Comparison of ENCODE assay signal across 18 mouse cellular contexts in genomic region chr14:14896399-14897136, GRCm38 (mm10).
DNase-seq lines count a peak whose midpoint lies in the region; ATAC-seq and TF ChIP-seq lines count a peak whose summit lies in the region.
"Had no signal": no experiment of that assay in that cellular context is flagged by ENCODE, and none has a peak within 500 bp of the region (broad histone marks: within the 10 kb centered on the region; RNA-seq: fewer than 3 reads in every experiment).

No protein-coding gene starts in this region.

- no peak overlapping the region for H3K27ac ChIP-seq in forebrain, embryonic 13.5 days
- H3K27ac ChIP-seq in forebrain, embryonic 12.5 days = no peak overlapping the region
- no peak overlapping the region for H3K27ac ChIP-seq in hindbrain, embryonic 16.5 days (ENCODE audit: low read depth, low read length)
- H3K27ac ChIP-seq in hindbrain, embryonic 11.5 days (ENCODE audit: low read depth, low read length) = no peak overlapping the region
- H3K27ac ChIP-seq in liver, embryonic 11.5 days (ENCODE audit: low read depth, low read length) = no peak overlapping the region
- H3K27ac ChIP-seq: gastrocnemius, adult 2 months; heart, embryonic 15.5 days; kidney, postnatal 0 days; left cerebral cortex, adult 2 months; limb, embryonic 10.5 days had no signal

- no peaks in the 10 kb centered on the region for H3K36me3 ChIP-seq in forebrain, embryonic 13.5 days (ENCODE audit: poor library complexity, severe bottlenecking)
- no peaks in the 10 kb centered on the region for H3K36me3 ChIP-seq in forebrain, embryonic 12.5 days (replicated peaks)
- H3K36me3 ChIP-seq in hindbrain, embryonic 16.5 days (ENCODE audit: control insufficient read depth, insufficient read depth, low read length) = no peaks in the 10 kb centered on the region
- no peaks in the 10 kb centered on the region for H3K36me3 ChIP-seq in hindbrain, embryonic 11.5 days (ENCODE audit: control insufficient read depth, insufficient read depth, low read length)
- H3K36me3 ChIP-seq in liver, embryonic 11.5 days (ENCODE audit: control insufficient read depth, insufficient read depth, low read length) = no peaks in the 10 kb centered on the region
- H3K36me3 ChIP-seq: heart, embryonic 15.5 days; limb, embryonic 10.5 days had no signal

- WGBS in forebrain, embryonic 13.5 days = 69% methylated on average over 3 of the region's 3 CpGs
- 85% methylated on average over 3 of the region's 3 CpGs for WGBS in forebrain, embryonic 12.5 days
- 60% methylated on average over 3 of the region's 3 CpGs for WGBS in hindbrain, embryonic 16.5 days
- WGBS in hindbrain, embryonic 11.5 days = 76% methylated on average over 3 of the region's 3 CpGs
- 81% methylated on average over 3 of the region's 3 CpGs for WGBS in liver, embryonic 11.5 days

- no peak for TF ChIP-seq POLR2A in brain, embryonic 14.5 days (IDR thresholded peaks at IDR 0.05; ENCODE audit: borderline replicate concordance, extremely low read depth, insufficient read depth, insufficient read length, poor library complexity, severe bottlenecking)

- no peak overlapping the region for H3K4me2 ChIP-seq in forebrain, embryonic 13.5 days
- H3K4me2 ChIP-seq in forebrain, embryonic 12.5 days = no peak overlapping the region
- no peak overlapping the region for H3K4me2 ChIP-seq in hindbrain, embryonic 16.5 days (ENCODE audit: low read length)
- H3K4me2 ChIP-seq in hindbrain, embryonic 11.5 days (replicated peaks; ENCODE audit: low read depth, low read length) = no peak overlapping the region
- H3K4me2 ChIP-seq in liver, embryonic 11.5 days = no peak overlapping the region
- H3K4me2 ChIP-seq: heart, embryonic 15.5 days had no signal

- no peak for TF ChIP-seq CTCF in brain, embryonic 14.5 days (IDR thresholded peaks at IDR 0.05; ENCODE audit: borderline replicate concordance, extremely low read depth, insufficient read depth, insufficient read length)

- H3K4me1 ChIP-seq in forebrain, embryonic 13.5 days = peaks cover 9% of the 10 kb centered on the region
- H3K4me1 ChIP-seq in forebrain, embryonic 12.5 days = no peaks in the 10 kb centered on the region; the same call in 1 of the 2 replicates
- H3K4me1 ChIP-seq in hindbrain, embryonic 16.5 days (ENCODE audit: control insufficient read depth, insufficient read depth, low read depth, low read length) = no peaks in the 10 kb centered on the region
- no peaks in the 10 kb centered on the region for H3K4me1 ChIP-seq in hindbrain, embryonic 11.5 days (replicated peaks; ENCODE audit: control insufficient read depth, insufficient read depth, low read length)
- H3K4me1 ChIP-seq in liver, embryonic 11.5 days (replicated peaks; ENCODE audit: control insufficient read depth, insufficient read depth, low read length) = no peaks in the 10 kb centered on the region
- H3K4me1 ChIP-seq: heart, embryonic 15.5 days had no signal

- no peak overlapping the region for H3K9ac ChIP-seq in forebrain, embryonic 13.5 days
- H3K9ac ChIP-seq in forebrain, embryonic 12.5 days = no peak overlapping the region
- H3K9ac ChIP-seq in hindbrain, embryonic 16.5 days (ENCODE audit: low read depth, low read length) = no peak overlapping the region
- no peak overlapping the region for H3K9ac ChIP-seq in hindbrain, embryonic 11.5 days (ENCODE audit: low read depth, low read length)
- H3K9ac ChIP-seq in liver, embryonic 11.5 days (ENCODE audit: low read depth, low read length) = no peak overlapping the region
- H3K9ac ChIP-seq: heart, embryonic 15.5 days had no signal

- no peak for DNase-seq in hindbrain, embryonic 11.5 days (ENCODE audit: low spot score)
- peak; percentile 53 for DNase-seq in brain, adult 2 months (ENCODE audit: low read depth, low spot score)
- peak; percentile 35 for DNase-seq in brain, embryonic 14.5 days (ENCODE audit: low read depth)
- DNase-seq in liver, embryonic 11.5 days (ENCODE audit: low spot score) = no peak
- DNase-seq: adrenal gland, adult 2 months; gastrocnemius, adult 2 months; heart, postnatal 36 days; kidney, adult 2 months; layer of hippocampus, adult 9-11 months; liver; lung, postnatal 4 days had no signal

- H3K9me3 ChIP-seq in forebrain, embryonic 13.5 days (replicated peaks) = no peaks in the 10 kb centered on the region
- H3K9me3 ChIP-seq in forebrain, embryonic 12.5 days = no peaks in the 10 kb centered on the region
- H3K9me3 ChIP-seq in hindbrain, embryonic 16.5 days (ENCODE audit: control insufficient read depth, low read length) = no peaks in the 10 kb centered on the region
- no peaks in the 10 kb centered on the region for H3K9me3 ChIP-seq in hindbrain, embryonic 11.5 days (ENCODE audit: control insufficient read depth, low read length)
- no peaks in the 10 kb centered on the region for H3K9me3 ChIP-seq in liver, embryonic 11.5 days (ENCODE audit: control insufficient read depth, low read length)
- H3K9me3 ChIP-seq: heart, embryonic 15.5 days; limb, embryonic 10.5 days had no signal

- ATAC-seq in forebrain, embryonic 13.5 days = peak; percentile 61; the same call in 1 of the 2 replicates
- no peak for ATAC-seq in forebrain, embryonic 12.5 days (ENCODE audit: low FRiP score)
- peak; percentile 76; the same call in 1 of the 2 replicates for ATAC-seq in hindbrain, embryonic 16.5 days
- ATAC-seq in hindbrain, embryonic 11.5 days (ENCODE audit: low FRiP score) = no peak
- ATAC-seq in liver, embryonic 11.5 days (replicated peaks; ENCODE audit: low FRiP score) = no peak

- H3K27me3 ChIP-seq in forebrain, embryonic 13.5 days = no peaks in the 10 kb centered on the region
- no peaks in the 10 kb centered on the region for H3K27me3 ChIP-seq in forebrain, embryonic 12.5 days
- H3K27me3 ChIP-seq in hindbrain, embryonic 16.5 days (replicated peaks; ENCODE audit: control insufficient read depth, insufficient read depth, low read length) = no peaks in the 10 kb centered on the region
- H3K27me3 ChIP-seq in hindbrain, embryonic 11.5 days (ENCODE audit: control insufficient read depth, insufficient read depth, low read length) = no peaks in the 10 kb centered on the region
- no peaks in the 10 kb centered on the region for H3K27me3 ChIP-seq in liver, embryonic 11.5 days (replicated peaks; ENCODE audit: control insufficient read depth, insufficient read depth, low read length)
- H3K27me3 ChIP-seq: heart, embryonic 15.5 days had no signal

- H3K4me3 ChIP-seq in forebrain, embryonic 13.5 days = no peak overlapping the region
- H3K4me3 ChIP-seq in forebrain, embryonic 12.5 days (replicated peaks) = no peak overlapping the region
- no peak overlapping the region for H3K4me3 ChIP-seq in hindbrain, embryonic 16.5 days (ENCODE audit: low read length)
- H3K4me3 ChIP-seq in hindbrain, embryonic 11.5 days (ENCODE audit: low read depth, low read length) = no peak overlapping the region
- no peak overlapping the region for H3K4me3 ChIP-seq in liver, embryonic 11.5 days (ENCODE audit: low read depth, low read length)
- H3K4me3 ChIP-seq: gastrocnemius, adult 2 months; heart, embryonic 15.5 days; left cerebral cortex, adult 2 months; limb, embryonic 10.5 days had no signal

Comparison
In these comparisons a context has a peak if more than half of its experiments do, and no peak if none do; other contexts are left out.
1. ATAC-seq: peak in forebrain, embryonic 13.5 days (single experiment) and hindbrain, embryonic 16.5 days (single experiment); none in forebrain, embryonic 12.5 days (single experiment), hindbrain, embryonic 11.5 days (single experiment) and liver, embryonic 11.5 days (single experiment).
2. DNase-seq: peak in brain, adult 2 months (single experiment) and brain, embryonic 14.5 days (single experiment); none in hindbrain, embryonic 11.5 days (single experiment) and liver, embryonic 11.5 days (single experiment).